Comparison of ENCODE assay signal across 8 mouse cellular contexts in the genomic region with DNA sequence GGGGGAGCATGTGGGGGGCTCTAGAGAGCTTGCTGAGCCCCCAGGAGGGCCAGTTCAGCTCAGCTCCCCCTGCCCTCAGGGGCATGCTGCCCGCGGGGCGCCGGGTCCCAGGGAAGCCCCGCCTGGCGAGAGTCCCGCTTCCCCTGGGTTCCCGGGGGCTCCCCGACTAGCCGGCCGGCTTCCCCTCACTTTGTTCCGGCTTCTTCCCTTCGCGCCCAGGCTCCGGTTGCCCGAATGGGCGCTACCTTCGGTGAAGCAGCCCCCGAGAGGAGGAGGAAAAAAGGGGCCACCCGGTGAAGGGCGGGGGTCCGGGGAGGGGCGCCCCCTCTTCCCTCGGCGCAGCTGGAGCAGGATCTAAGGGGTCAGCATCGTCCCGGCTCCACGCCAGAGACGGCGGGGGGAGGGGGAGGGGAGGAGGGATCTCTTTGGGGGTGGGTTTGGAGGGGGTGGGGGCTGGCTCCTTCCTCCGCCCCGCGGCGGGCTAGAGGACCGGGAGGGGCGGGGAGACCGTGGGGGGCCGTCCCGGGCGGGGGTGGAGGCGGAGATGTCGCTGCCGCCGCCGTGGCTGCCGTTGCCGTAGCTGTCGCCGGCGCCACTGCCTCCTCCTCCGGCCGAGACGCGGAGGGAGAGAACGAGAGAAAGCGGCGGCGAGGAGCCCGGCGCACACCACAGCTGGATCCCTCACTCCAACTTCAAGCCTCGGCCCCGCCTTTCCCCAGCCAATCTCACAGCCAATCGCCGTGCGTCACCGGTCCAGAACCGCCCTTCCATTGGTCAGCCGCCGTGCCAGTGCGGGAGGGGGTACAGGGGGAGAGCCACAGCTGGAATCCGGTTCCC. TPM values are rescaled to one million over a fixed set of nuclear protein-coding genes. Genes with fewer than 3 reads are reported as not detected.
DNase-seq lines count a peak whose midpoint lies in the region; ATAC-seq and TF ChIP-seq lines count a peak whose summit lies in the region.

A gene (minus strand): TSS at position 492 of the 837 bp plus-strand sequence.

- peak; percentile 85 for DNase-seq in adipocyte (ENCODE audit: low spot score)
- peak; percentile 93 for DNase-seq in gastrocnemius, adult 2 months
- DNase-seq in left cerebral cortex, adult 11 months (ENCODE audit: low spot score) = peak; percentile 76
- peak; percentile 88 for DNase-seq in lung, postnatal 25 days (ENCODE audit: low spot score)
- DNase-seq in retina, postnatal 7 days (ENCODE audit: low read depth, low spot score) = peak; percentile 46
- peak; percentile 79 to 81 for DNase-seq in urinary bladder, adult 18-20 months (ENCODE audit: low spot score in 2 of 2)

- TF ChIP-seq CTCF in cortical plate, adult 2 months (IDR thresholded peaks at IDR 0.05; ENCODE audit: extremely low read depth, insufficient read depth, low read length) = no peak
- TF ChIP-seq CTCF in gastrocnemius, adult 2 months (IDR thresholded peaks at IDR 0.05) = no peak

- H3K4me2 ChIP-seq in hindbrain, embryonic 15.5 days = peak within 1 kb of the TSS; percentile 94

- ATAC-seq in hindbrain, embryonic 15.5 days (ENCODE audit: low FRiP score, low read depth) = peak; percentile 85

- H3K9ac ChIP-seq in hindbrain, embryonic 15.5 days = peak within 1 kb of the TSS; percentile 98

- intact Hi-C loops in gastrocnemius, adult 2 months (cut with DNase I) = no loop called here

- peak; percentile 62; the same call in 1 of the 2 replicates for TF ChIP-seq POLR2A in cortical plate, adult 2 months (IDR thresholded peaks at IDR 0.05; ENCODE audit: extremely low read depth, insufficient read depth, low read length)

- WGBS in hindbrain, embryonic 15.5 days = under 1% methylated on average over 41 of the region's 71 CpGs

- no peaks in the 10 kb centered on the region for H3K36me3 ChIP-seq in hindbrain, embryonic 15.5 days

- no peaks in the 10 kb centered on the region for H3K27me3 ChIP-seq in hindbrain, embryonic 15.5 days

- no peak within 1 kb of the TSS for H3K27ac ChIP-seq in cortical plate, adult 2 months (ENCODE audit: insufficient read depth, low read length)
- peak within 1 kb of the TSS; percentile 73 for H3K27ac ChIP-seq in gastrocnemius, adult 2 months
- peak within 1 kb of the TSS; percentile 83 for H3K27ac ChIP-seq in hindbrain, embryonic 15.5 days (replicated peaks)

- H3K4me3 ChIP-seq in cortical plate, adult 2 months (ENCODE audit: insufficient read depth, low read length) = peak within 1 kb of the TSS; percentile 85
- H3K4me3 ChIP-seq in gastrocnemius, adult 2 months = peak within 1 kb of the TSS; percentile 80
- peak within 1 kb of the TSS; percentile 93 for H3K4me3 ChIP-seq in hindbrain, embryonic 15.5 days

- peaks cover 5% of the 10 kb centered on the region for H3K4me1 ChIP-seq in cortical plate, adult 2 months (ENCODE audit: control insufficient read depth, insufficient read depth, low read length)
- peaks cover 52% of the 10 kb centered on the region for H3K4me1 ChIP-seq in hindbrain, embryonic 15.5 days (replicated peaks)

- no peaks in the 10 kb centered on the region for H3K9me3 ChIP-seq in hindbrain, embryonic 15.5 days

RNA-seq across cellular contexts. Expression of the gene that starts here (rescaled TPM):
- polyA plus RNA-seq in cortical plate, adult 2 months (2012; rRNA removed) = 137 and 159 TPM in 2 replicates
- total RNA-seq in gastrocnemius, adult 2 months (2021) = 1 to 10 TPM; 1.2 to 3.0 TPM
- 15.0 and 18.8 TPM in 2 replicates for polyA plus RNA-seq in hindbrain, embryonic 15.5 days (2015; fragmentation: Nextera tagmentation; extraction: Ambion mirVana)
